Mouse (Mus musculus) lung, embryonic 14.5 days (tissue): ENCODE results near the gene Pfdn5. TPM values are rescaled to one million over a fixed set of nuclear protein-coding genes. Genes with fewer than 3 reads are reported as not detected.
"Not testable (repeated sequence)": the region's sequence is repeated elsewhere in the genome, so short reads cannot be mapped to it uniquely, and the experiment has no call there.

Experiments used
- ATAC-seq: fragments of 200-750 bp; cut with Nextera tagmentation; 2 replicates; pipeline ENCODE4 v1.8.0; 2017; ENCODE audit warnings: mild to moderate bottlenecking, moderate TSS enrichment, moderate library complexity; ENCODE audit not compliant: insufficient read depth
- DNase-seq: peaks from one replicate; pipeline ENCODE4 v3.0.0-alpha.2; 2015
- H3K27ac ChIP-seq: fragments of 300-500 bp; sonication (generic); 2 replicates; pipeline ENCODE4 v1.5.1; 2014; ENCODE audit warnings: low read depth, mild to moderate bottlenecking, moderate library complexity
- H3K27me3 ChIP-seq: fragments of 300-500 bp; sonication (generic); 2 replicates; pipeline ENCODE4 v1.6.1; 2014; ENCODE audit warnings: low read length, control low read depth; ENCODE audit not compliant: insufficient read depth
- H3K36me3 ChIP-seq: fragments of 300-500 bp; sonication (generic); 2 replicates; pipeline ENCODE4 v1.6.1; 2014; ENCODE audit warnings: control low read depth; ENCODE audit not compliant: insufficient read depth
- H3K4me1 ChIP-seq: fragments of 300-500 bp; sonication (generic); 2 replicates; pipeline ENCODE4 v1.6.1; 2014; ENCODE audit warnings: antibody characterized with exemption, control low read depth; ENCODE audit not compliant: insufficient read depth
- H3K4me2 ChIP-seq: fragments of 300-500 bp; sonication (generic); 2 replicates; pipeline ENCODE4 v1.6.1; 2014; ENCODE audit warnings: mild to moderate bottlenecking
- H3K4me3 ChIP-seq: fragments of 300-500 bp; sonication (generic); 2 replicates; pipeline ENCODE4 v1.5.1; 2014; ENCODE audit warnings: low read depth, low read length
- H3K9ac ChIP-seq: fragments of 300-500 bp; sonication (generic); 2 replicates; pipeline ENCODE4 v1.6.1; 2014
- H3K9me3 ChIP-seq: fragments of 300-500 bp; sonication (generic); 2 replicates; pipeline ENCODE4 v1.6.1; 2016; ENCODE audit warnings: low read depth, low read length, control low read depth
- CTCF ChIP-seq: IDR thresholded peaks from 2 replicates; pipeline ENCODE4 v1.5.1; 2016; ENCODE audit warnings: antibody characterized with exemption, low read depth
- WGBS: fragments of 180-500 bp; shearing (Covaris S2); extraction: QIAGEN DNeasy Blood & Tissue Kit; methylation state at CpG from one replicate; pipeline ENCODE4 v1.1.7; 2014; 5-methylcytosine and 5-hydroxymethylcytosine counted together
- polyA plus RNA-seq: library from polyadenylated mRNA; unstranded; fragments of >200 nt; fragmentation: Nextera tagmentation; extraction: Ambion mirVana; gene quantifications from 2 replicates; pipeline ENCODE4 v1.2.1, GENCODE M21; 2014

Gene Pfdn5
- polyA plus RNA-seq, 1 experiment from 2014 or later, result 477 TPM

DNA sequence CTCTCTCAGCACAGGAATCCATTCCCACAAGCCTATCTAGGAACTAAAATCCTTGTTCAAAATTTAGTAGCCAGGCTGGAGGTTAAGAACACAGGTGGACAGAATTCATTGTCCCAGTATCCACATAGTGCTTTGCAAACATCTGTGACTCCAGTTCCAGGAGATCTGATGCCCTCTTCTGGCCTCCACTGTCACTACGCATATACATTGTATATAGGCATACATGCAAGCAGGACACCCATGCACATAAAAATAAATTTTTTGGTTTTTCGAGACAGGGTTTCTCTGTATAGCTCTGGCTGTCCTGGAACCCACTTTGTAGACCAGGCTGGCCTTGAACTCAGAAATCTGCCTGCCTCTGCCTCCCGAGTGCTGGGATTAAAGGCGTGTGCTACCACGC is 10.0 kb downstream of the Pfdn5 start:
- DNase-seq, result peak; percentile 76
- H3K27me3 ChIP-seq, H3K27ac ChIP-seq, H3K4me2 ChIP-seq, H3K4me3 ChIP-seq, ATAC-seq, H3K9me3 ChIP-seq, H3K4me1 ChIP-seq, H3K9ac ChIP-seq: not testable (repeated sequence)
- TF ChIP-seq CTCF, result peak; percentile 63
- WGBS, result 89% methylated on average over 5 of the region's 5 CpGs
- H3K36me3 ChIP-seq, result peaks cover 74% of the 10 kb centered on the region

GRCm38 (mm10) chr15:102336946-102337345 is 11.0 kb downstream of the Pfdn5 start:
- Histone ChIP-seq H3K4me1 (peaks cover 9% of the 10 kb centered on the region), H3K9me3 (no peaks in the 10 kb centered on the region), H3K27ac (no peak overlapping the region), H3K36me3 (peaks cover 74% of the 10 kb centered on the region), H3K27me3 (no peaks in the 10 kb centered on the region), H3K9ac (no peak overlapping the region), H3K4me2 (no peak overlapping the region), H3K4me3 (no peak overlapping the region)
- WGBS, result 81% methylated on average over 4 of the region's 4 CpGs
- no peak for ATAC-seq
- no peak for DNase-seq
- no peak for TF ChIP-seq CTCF

DNA sequence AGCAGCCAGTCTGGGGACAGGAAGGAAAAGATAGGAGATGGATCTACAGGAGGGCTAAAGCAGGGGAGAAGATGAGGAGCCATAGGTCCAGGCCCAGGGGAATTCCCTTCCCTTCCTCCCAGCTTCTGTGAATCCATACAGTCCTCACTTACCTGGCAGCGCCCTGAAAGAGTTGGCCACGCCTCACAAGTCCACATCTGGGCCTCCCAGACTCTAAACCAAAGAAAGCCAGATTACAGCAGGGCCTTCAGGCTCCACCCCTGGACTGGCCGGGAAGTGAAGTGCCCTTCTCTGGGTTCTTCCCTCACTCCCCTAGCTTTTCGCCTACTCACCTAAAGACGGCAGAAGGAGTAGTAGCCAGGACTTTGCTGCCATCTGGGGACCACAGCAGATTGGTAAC is 13.7 kb downstream of the Pfdn5 start:
- DNase-seq, result no peak
- H3K4me2 ChIP-seq, result no peak overlapping the region
- peaks cover 75% of the 10 kb centered on the region for H3K36me3 ChIP-seq
- H3K4me3 ChIP-seq, result no peak overlapping the region
- H3K27me3 ChIP-seq, result no peaks in the 10 kb centered on the region
- no peak for TF ChIP-seq CTCF
- H3K9me3 ChIP-seq, result no peaks in the 10 kb centered on the region
- H3K9ac ChIP-seq, result no peak overlapping the region
- WGBS, result 56% methylated on average over 5 of the region's 5 CpGs
- H3K4me1 ChIP-seq, result no peaks in the 10 kb centered on the region
- no peak overlapping the region for H3K27ac ChIP-seq
- ATAC-seq, result no peak

GRCm38 (mm10) chr15:102341580-102341979 is 15.7 kb downstream of the Pfdn5 start:
- Histone ChIP-seq H3K4me2 (no peak overlapping the region), H3K27me3 (no peaks in the 10 kb centered on the region), H3K27ac (no peak overlapping the region), H3K9ac (no peak overlapping the region), H3K36me3 (peaks cover 77% of the 10 kb centered on the region), H3K9me3 (no peaks in the 10 kb centered on the region), H3K4me3 (no peak overlapping the region), H3K4me1 (no peaks in the 10 kb centered on the region)
- ATAC-seq (no peak), DNase-seq (peak; percentile 75)
- whole genome bisulfite sequencing, result 17% methylated on average over 1 of the region's 1 CpGs
- TF ChIP-seq CTCF, result peak; percentile 74

GRCm38 (mm10) chr15:102344490-102344889 is 18.6 kb downstream of the Pfdn5 start:
- no peak overlapping the region for H3K4me2 ChIP-seq
- H3K4me3 ChIP-seq, result no peak overlapping the region
- H3K9ac ChIP-seq, result no peak overlapping the region
- DNase-seq (no peak), ATAC-seq (no peak)
- H3K4me1 ChIP-seq, result 0 out of 2 replicates have a peak, but pooled peaks cover under 1% of the 10 kb centered on the region
- no peak for TF ChIP-seq CTCF
- peaks cover 57% of the 10 kb centered on the region for H3K36me3 ChIP-seq
- H3K27me3 ChIP-seq, result no peaks in the 10 kb centered on the region
- whole genome bisulfite sequencing, result 90% methylated on average over 3 of the region's 3 CpGs
- no peak overlapping the region for H3K27ac ChIP-seq
- no peaks in the 10 kb centered on the region for H3K9me3 ChIP-seq

- Histone ChIP-seq H3K36me3 (peaks cover 45% of the 10 kb centered on the region), H3K4me3 (no peak overlapping the region), H3K4me2 (no peak overlapping the region), H3K9me3 (no peaks in the 10 kb centered on the region), H3K4me1 (0 out of 2 replicates have a peak, but pooled peaks cover 5% of the 10 kb centered on the region), H3K27ac (no peak overlapping the region), H3K27me3 (no peaks in the 10 kb centered on the region), H3K9ac (no peak overlapping the region)
- 58% methylated on average over 4 of the region's 4 CpGs for WGBS
- ATAC-seq (no peak), DNase-seq (peak; percentile 32)
- TF ChIP-seq CTCF, result no peak
Observed at GRCm38 (mm10) chr15:102346444-102346843, 20.5 kb downstream of the Pfdn5 start.

DNA sequence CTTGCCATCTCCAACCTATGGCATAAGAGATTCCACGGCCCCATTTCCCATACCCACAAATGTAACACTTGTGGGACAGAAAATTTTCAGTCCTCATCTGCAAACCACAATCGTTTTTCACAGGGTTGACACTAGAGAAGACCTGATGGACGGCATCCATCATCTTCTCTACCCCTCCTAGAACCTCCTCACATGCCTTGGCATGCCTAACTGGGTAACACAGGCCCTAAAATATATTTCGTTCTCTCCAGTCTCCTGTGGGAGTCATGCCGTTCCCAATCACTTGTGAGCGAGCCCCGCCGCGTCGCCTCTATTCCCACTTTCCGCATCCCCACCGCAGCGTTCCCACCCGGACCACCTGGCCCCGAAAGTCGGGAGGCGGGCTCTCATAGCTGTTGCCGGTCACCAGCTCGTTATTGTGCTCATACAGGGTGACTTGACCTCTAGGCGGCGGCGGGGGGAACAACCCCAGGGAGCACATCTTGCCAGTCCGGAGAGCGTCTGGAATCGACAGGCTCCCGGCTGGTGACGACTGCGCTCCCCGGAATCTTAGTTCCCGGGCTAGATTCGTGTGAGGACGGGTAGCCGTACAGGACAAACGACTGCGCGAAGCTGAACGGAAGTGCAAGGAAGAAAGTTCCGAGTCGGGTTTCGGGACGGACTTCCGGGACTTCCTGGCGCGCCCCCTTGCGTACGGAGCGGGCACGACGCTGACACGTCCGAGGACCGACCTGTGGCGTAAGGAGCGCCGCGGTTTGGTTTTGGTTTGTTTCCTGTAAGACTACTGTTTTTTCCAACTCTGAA is 24.4 kb downstream of the Pfdn5 start, which contains the start of gene Aaas:
Gene Aaas, minus strand, starts transcription at position 634 of the 804 bp plus-strand sequence.
- Histone ChIP-seq H3K9ac (peak within 1 kb of the TSS; percentile 62), H3K36me3 (peaks cover 21% of the 10 kb centered on the region), H3K27ac (peak within 1 kb of the TSS; percentile 66; the same call in 1 of the 2 replicates), H3K9me3 (no peaks in the 10 kb centered on the region), H3K4me2 (peak within 1 kb of the TSS; percentile 86), H3K27me3 (no peaks in the 10 kb centered on the region), H3K4me3 (peak within 1 kb of the TSS; percentile 57), H3K4me1 (0 out of 2 replicates have a peak, but pooled peaks cover 5% of the 10 kb centered on the region)
- WGBS, result under 1% methylated on average over 56 of the region's 56 CpGs
- peak; percentile 92 for TF ChIP-seq CTCF
- DNase-seq (peak; percentile 99), ATAC-seq (peak; percentile 86)
